Mouse (Mus musculus) T-helper 17 cell (primary cell): ENCODE results near the gene Gm17693.

ENCODE experiments used
- in situ Hi-C, 2 experiments: fragments of 300-600 bp; cut with MboI, MseI; formaldehyde crosslinking; loops; 1 replicate in 1 of 2; 2 replicates in 1 of 2; pipeline ENCODE4 v1.15.1; 2025; ENCODE audit warnings: high pct_unique_total_duplicates in 2 of 2

The Gm17693 gene

GRCm38 (mm10) chrX:125705144-125705543 lies at the start of gene Gm17693:
Gm17693 (plus strand) TSS chrX:125705444.
- in situ Hi-C loops: loop anchor here in 1 of 2 experiments (25.0 kb wide), 1 partner anchor 1493 kb away; no protein-coding TSS in a partner anchor
